Mouse (Mus musculus) kidney, embryonic 14.5 days (tissue): Measurements from ENCODE around the gene Gabra2. TPM values are rescaled to one million over a fixed set of nuclear protein-coding genes. Genes with fewer than 3 reads are reported as not detected.

Experiments used
- ATAC-seq: fragments of 200-750 bp; cut with Nextera tagmentation; 2 replicates; pipeline ENCODE4 v1.8.0; 2017; ENCODE audit warnings: moderate number of reproducible peaks, mild to moderate bottlenecking, moderate TSS enrichment, moderate library complexity; ENCODE audit not compliant: low FRiP score, low TSS enrichment
- H3K27ac ChIP-seq: fragments of 300-500 bp; sonication (generic); 2 replicates; pipeline ENCODE4 v1.5.1; 2014; ENCODE audit warnings: low read depth, mild to moderate bottlenecking, low read length, moderate library complexity, mixed read lengths
- H3K27me3 ChIP-seq: fragments of 300-500 bp; sonication (generic); 2 replicates; pipeline ENCODE4 v1.6.1; 2014; ENCODE audit warnings: mild to moderate bottlenecking, low read length; ENCODE audit not compliant: control insufficient read depth, insufficient read depth
- H3K36me3 ChIP-seq: fragments of 300-500 bp; sonication (generic); 2 replicates; pipeline ENCODE4 v1.6.1; 2014; ENCODE audit warnings: low read length, mixed read lengths; ENCODE audit not compliant: control insufficient read depth, insufficient read depth
- H3K4me1 ChIP-seq: fragments of 300-500 bp; sonication (generic); 2 replicates; pipeline ENCODE4 v1.6.1; 2014; ENCODE audit warnings: low read length, mixed read lengths; ENCODE audit not compliant: control insufficient read depth, insufficient read depth
- H3K4me2 ChIP-seq: fragments of 300-500 bp; sonication (generic); replicated peaks from 2 replicates; pipeline ENCODE4 v1.6.1; 2014; ENCODE audit warnings: low read depth, mild to moderate bottlenecking, low read length
- H3K4me3 ChIP-seq: fragments of 300-500 bp; sonication (generic); 2 replicates; pipeline ENCODE4 v1.5.1; 2014; ENCODE audit warnings: mild to moderate bottlenecking, low read length
- H3K9ac ChIP-seq: fragments of 300-500 bp; sonication (generic); 2 replicates; pipeline ENCODE4 v1.6.1; 2014; ENCODE audit warnings: low read depth, mild to moderate bottlenecking, low read length, moderate library complexity
- H3K9me3 ChIP-seq: fragments of 300-500 bp; sonication (generic); 2 replicates; pipeline ENCODE4 v1.6.1; 2016; ENCODE audit warnings: low read length; ENCODE audit not compliant: control insufficient read depth
- WGBS: fragments of 180-500 bp; shearing (Covaris S2); extraction: QIAGEN DNeasy Blood & Tissue Kit; methylation state at CpG from one replicate; pipeline ENCODE4 v1.1.7; 2014; 5-methylcytosine and 5-hydroxymethylcytosine counted together
- polyA plus RNA-seq: library from polyadenylated mRNA; unstranded; fragments of >200 nt; fragmentation: Nextera tagmentation; extraction: Ambion mirVana; gene quantifications from 2 replicates; pipeline ENCODE4 v1.2.1, GENCODE M21; 2014

Gabra2 gene
- polyA plus RNA-seq, 1 experiment from 2014 or later: 1.7 TPM

- no peak overlapping the region for H3K27ac ChIP-seq
- H3K4me2 ChIP-seq: no peak overlapping the region
- no peak for ATAC-seq
- no peaks in the 10 kb centered on the region for H3K27me3 ChIP-seq
- no peaks in the 10 kb centered on the region for H3K4me1 ChIP-seq
- H3K36me3 ChIP-seq: no peaks in the 10 kb centered on the region
- 81% methylated on average over 13 of the region's 13 CpGs for WGBS
- no peaks in the 10 kb centered on the region for H3K9me3 ChIP-seq
- no peak overlapping the region for H3K9ac ChIP-seq
- no peak overlapping the region for H3K4me3 ChIP-seq
Observed at GRCm38 (mm10) chr5:70995617-70996325, 99.9 kb downstream of the Gabra2 start.

- no peak overlapping the region for H3K9ac ChIP-seq
- H3K36me3 ChIP-seq: no peaks in the 10 kb centered on the region
- no peak overlapping the region for H3K27ac ChIP-seq
- no peaks in the 10 kb centered on the region for H3K4me1 ChIP-seq
- H3K4me2 ChIP-seq: no peak overlapping the region
- H3K9me3 ChIP-seq: no peaks in the 10 kb centered on the region
- H3K27me3 ChIP-seq: no peaks in the 10 kb centered on the region
- no peak for ATAC-seq
- 61% methylated on average over 2 of the region's 2 CpGs for WGBS
- H3K4me3 ChIP-seq: no peak overlapping the region
Observed at GRCm38 (mm10) chr5:70993281-70993680, 102.4 kb downstream of the Gabra2 start.

- no peak overlapping the region for H3K9ac ChIP-seq
- ATAC-seq: no peak
- WGBS: 90% methylated on average over 3 of the region's 3 CpGs
- no peaks in the 10 kb centered on the region for H3K27me3 ChIP-seq
- no peaks in the 10 kb centered on the region for H3K4me1 ChIP-seq
- no peak overlapping the region for H3K4me3 ChIP-seq
- no peak overlapping the region for H3K27ac ChIP-seq
- no peaks in the 10 kb centered on the region for H3K9me3 ChIP-seq
- no peak overlapping the region for H3K4me2 ChIP-seq
- no peaks in the 10 kb centered on the region for H3K36me3 ChIP-seq
Observed at GRCm38 (mm10) chr5:70990891-70991290, 104.8 kb downstream of the Gabra2 start.
